Mouse (Mus musculus) limb, embryonic 15.5 days (tissue): ENCODE results near the gene Traf3ip3. TPM values are rescaled to one million over a fixed set of nuclear protein-coding genes. Genes with fewer than 3 reads are reported as not detected.

Source experiments
- ATAC-seq: fragments of 200-750 bp; cut with Nextera tagmentation; 2 replicates; pipeline ENCODE4 v1.8.0; 2017; ENCODE audit warnings: low read depth, moderate TSS enrichment; ENCODE audit not compliant: insufficient number of reproducible peaks, low FRiP score, low TSS enrichment
- H3K27ac ChIP-seq: fragments of 300-500 bp; sonication (generic); 2 replicates; pipeline ENCODE4 v1.5.1; 2015; ENCODE audit warnings: moderate library complexity, mild to moderate bottlenecking, inconsistent platforms
- H3K27me3 ChIP-seq: fragments of 300-500 bp; sonication (generic); 2 replicates; pipeline ENCODE4 v1.6.1; 2015; ENCODE audit warnings: inconsistent platforms
- H3K36me3 ChIP-seq: fragments of 300-500 bp; sonication (generic); 2 replicates; pipeline ENCODE4 v1.6.1; 2015; ENCODE audit warnings: inconsistent platforms
- H3K4me1 ChIP-seq: fragments of 300-500 bp; sonication (generic); 2 replicates; pipeline ENCODE4 v1.6.1; 2015; ENCODE audit warnings: inconsistent platforms
- H3K4me2 ChIP-seq: fragments of 300-500 bp; sonication (generic); 2 replicates; pipeline ENCODE4 v1.6.1; 2015; ENCODE audit warnings: mild to moderate bottlenecking, inconsistent platforms
- H3K4me3 ChIP-seq: fragments of 300-500 bp; sonication (generic); 2 replicates; pipeline ENCODE4 v1.5.1; 2015; ENCODE audit warnings: mild to moderate bottlenecking, inconsistent platforms
- H3K9ac ChIP-seq: fragments of 300-500 bp; sonication (generic); 2 replicates; pipeline ENCODE4 v1.6.1; 2015; ENCODE audit warnings: inconsistent platforms
- H3K9me3 ChIP-seq: fragments of 300-500 bp; sonication (generic); 2 replicates; pipeline ENCODE4 v1.6.1; 2016; ENCODE audit warnings: inconsistent platforms
- WGBS: fragments of 180-500 bp; shearing (Covaris S2); methylation state at CpG from one replicate; pipeline ENCODE4 v1.1.7; 2015; 5-methylcytosine and 5-hydroxymethylcytosine counted together
- polyA plus RNA-seq: library from polyadenylated mRNA; unstranded; fragments of >200 nt; fragmentation: Nextera tagmentation; extraction: Ambion mirVana; gene quantifications from 2 replicates; pipeline ENCODE4 v1.2.1, GENCODE M21; 2015

Traf3ip3 gene
- polyA plus RNA-seq, 1 experiment from 2014 or later: 16.3 TPM

DNA sequence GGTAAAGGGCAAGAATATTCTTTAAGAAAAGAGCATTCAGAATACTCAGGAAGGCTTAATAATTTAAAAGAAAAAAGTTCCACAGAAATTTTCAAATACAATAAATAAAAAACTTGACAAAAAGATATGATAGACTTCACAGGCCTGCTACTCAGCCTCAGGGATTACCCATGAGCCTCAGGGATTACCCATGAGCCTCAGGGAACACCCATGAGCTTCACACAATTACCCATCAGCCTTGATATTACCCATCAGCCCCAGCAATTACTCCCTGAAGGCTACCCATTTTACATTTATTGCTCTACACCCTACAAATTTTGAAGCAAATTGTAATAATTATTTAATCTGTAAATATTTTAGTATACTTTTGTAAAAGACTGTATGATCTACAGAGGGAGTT, 69.1 kb downstream of the Traf3ip3 start:
- Histone ChIP-seq H3K36me3 (peaks cover 8% of the 10 kb centered on the region), H3K4me3 (no peak overlapping the region), H3K27ac (no peak overlapping the region), H3K27me3 (no peaks in the 10 kb centered on the region), H3K9ac (no peak overlapping the region), H3K4me1 (peaks cover 12% of the 10 kb centered on the region), H3K9me3 (no peaks in the 10 kb centered on the region), H3K4me2 (no peak overlapping the region)
- ATAC-seq: no peak

DNA sequence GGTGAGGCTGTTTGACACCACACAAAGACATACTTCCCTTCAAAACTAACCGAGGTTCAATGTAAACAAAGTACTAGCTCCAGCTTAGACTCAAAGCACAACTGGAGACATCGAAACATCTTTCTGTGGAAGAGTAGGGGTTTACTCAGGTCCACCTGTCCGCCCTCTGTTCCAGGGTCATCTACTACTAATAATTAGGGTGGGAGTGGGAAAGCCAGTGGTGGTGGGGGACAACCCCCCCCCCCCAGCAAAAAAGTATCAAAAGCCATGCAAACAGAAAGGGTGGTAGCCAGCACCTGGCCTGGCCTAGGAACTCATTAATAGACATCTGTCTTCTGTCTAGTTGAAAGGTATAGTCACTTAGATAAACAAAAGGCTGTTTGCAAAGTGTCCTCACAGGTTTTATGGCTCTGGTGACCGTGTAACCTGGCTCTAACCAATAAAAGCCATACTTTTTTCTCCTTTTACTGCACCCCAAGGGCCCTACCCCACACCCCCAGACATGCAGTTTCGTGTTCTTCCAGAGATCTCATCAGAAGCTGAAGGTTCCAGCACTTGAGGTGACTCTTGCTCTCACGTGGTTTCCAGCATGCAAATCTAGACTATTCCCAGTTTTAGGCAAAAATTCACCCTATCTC, 70.1 kb downstream of the Traf3ip3 start:
- no peak for ATAC-seq
- Histone ChIP-seq H3K9me3 (no peaks in the 10 kb centered on the region), H3K27ac (no peak overlapping the region), H3K27me3 (no peaks in the 10 kb centered on the region), H3K4me1 (peaks cover 12% of the 10 kb centered on the region), H3K4me3 (no peak overlapping the region), H3K36me3 (peaks cover 18% of the 10 kb centered on the region), H3K9ac (no peak overlapping the region), H3K4me2 (no peak overlapping the region)
- 43% methylated on average over 6 of the region's 6 CpGs for WGBS

DNA sequence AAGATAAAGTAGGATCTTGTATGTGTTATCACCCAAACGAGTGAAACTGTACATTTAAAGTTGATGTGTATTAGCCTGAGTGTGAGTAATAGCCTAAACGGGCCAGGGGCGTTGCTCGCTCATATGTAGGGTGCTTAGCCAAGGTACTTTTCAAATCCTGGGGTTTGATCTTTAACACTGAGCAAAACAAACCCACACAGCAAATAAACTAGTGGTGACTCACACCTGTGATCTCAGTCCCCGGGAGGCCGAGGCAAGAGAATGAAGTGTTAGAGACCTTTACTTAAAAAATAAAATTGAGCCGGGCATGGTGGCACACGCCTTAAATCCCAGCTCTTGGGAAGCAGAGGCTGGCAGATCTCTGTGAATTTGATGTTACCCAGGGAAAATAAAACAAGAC, 70.7 kb downstream of the Traf3ip3 start:
- H3K4me2 ChIP-seq: 0 out of 2 replicates have a peak overlapping the region, but pooled peaks have one; percentile 49
- no peaks in the 10 kb centered on the region for H3K27me3 ChIP-seq
- no peak overlapping the region for H3K9ac ChIP-seq
- no peak for ATAC-seq
- peaks cover 12% of the 10 kb centered on the region for H3K4me1 ChIP-seq
- WGBS: 66% methylated on average over 8 of the region's 8 CpGs
- H3K36me3 ChIP-seq: peaks cover 19% of the 10 kb centered on the region
- peak overlapping the region; percentile 99; the same call in 1 of the 2 replicates for H3K4me3 ChIP-seq
- H3K9me3 ChIP-seq: no peaks in the 10 kb centered on the region
- no peak overlapping the region for H3K27ac ChIP-seq

DNA sequence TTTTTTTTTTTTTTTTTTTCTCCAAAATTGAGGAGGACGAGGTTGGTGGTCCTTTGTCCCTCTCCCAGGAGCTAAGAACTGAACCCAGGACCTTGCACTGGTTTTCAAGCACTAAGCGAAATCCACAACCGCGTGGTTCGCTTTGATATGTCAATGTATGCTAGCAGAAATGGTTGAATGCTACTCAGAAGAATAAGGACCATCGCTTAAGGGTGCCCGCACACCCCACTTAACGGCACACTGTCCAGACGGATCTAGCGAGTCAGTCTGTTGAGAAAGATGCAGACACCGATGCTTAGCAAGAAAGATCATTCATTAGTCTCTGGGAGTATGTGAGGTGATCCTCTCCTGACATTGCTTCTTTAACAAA, 71.1 kb downstream of the Traf3ip3 start:
- no peak for ATAC-seq
- H3K9ac ChIP-seq: no peak overlapping the region
- H3K27ac ChIP-seq: no peak overlapping the region
- WGBS: 24% methylated on average over 11 of the region's 11 CpGs
- H3K4me3 ChIP-seq: peak overlapping the region; percentile 99
- H3K9me3 ChIP-seq: no peaks in the 10 kb centered on the region
- peaks cover 19% of the 10 kb centered on the region for H3K36me3 ChIP-seq
- H3K4me1 ChIP-seq: peaks cover 12% of the 10 kb centered on the region
- peak overlapping the region; percentile 49 for H3K4me2 ChIP-seq
- no peaks in the 10 kb centered on the region for H3K27me3 ChIP-seq

DNA sequence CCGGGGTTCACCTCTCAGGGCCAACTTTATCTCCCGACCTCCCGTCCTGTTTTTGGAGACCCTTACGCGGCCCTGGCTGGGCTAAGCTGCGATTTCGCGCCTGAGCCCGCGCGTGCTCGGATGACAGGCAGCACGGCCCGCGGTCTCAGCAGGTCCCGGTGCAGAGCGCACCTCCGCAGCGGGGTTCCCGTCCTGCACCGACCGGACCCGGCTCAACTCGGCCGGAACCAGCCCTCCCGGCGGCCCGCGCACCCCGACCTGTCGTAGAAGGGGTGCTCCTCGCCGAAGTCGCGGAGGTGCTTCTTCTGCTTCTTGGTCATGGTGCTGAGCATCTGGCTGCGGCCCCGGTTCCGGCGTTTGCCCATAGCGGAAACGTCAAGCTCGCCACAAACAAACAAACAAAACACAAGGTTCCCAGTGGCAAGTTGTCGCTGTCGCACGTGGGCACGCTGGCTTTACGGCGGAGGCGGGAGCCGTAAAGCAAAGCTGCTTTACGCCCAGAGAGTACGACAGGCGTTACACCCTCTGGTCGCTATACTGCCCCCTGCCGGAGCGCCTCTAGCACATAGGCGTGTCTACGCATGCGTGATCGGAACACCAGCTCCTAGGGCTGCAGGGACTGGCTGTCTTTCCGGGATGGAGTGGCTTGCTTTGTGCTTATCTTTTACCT, 71.6 kb downstream of the Traf3ip3 start, which contains the start of gene Diexf:
TSS of gene Diexf (minus strand) at position 487 of the 670 bp plus-strand sequence.
- Histone ChIP-seq H3K4me3 (peak within 1 kb of the TSS; percentile 99), H3K9me3 (no peaks in the 10 kb centered on the region), H3K27ac (peak within 1 kb of the TSS; percentile 0; the same call in 1 of the 2 replicates), H3K36me3 (peaks cover 21% of the 10 kb centered on the region), H3K4me2 (peak within 1 kb of the TSS; percentile 63), H3K4me1 (peaks cover 12% of the 10 kb centered on the region), H3K27me3 (no peaks in the 10 kb centered on the region), H3K9ac (peak within 1 kb of the TSS; percentile 84)
- under 1% methylated on average over 60 of the region's 61 CpGs for WGBS
- ATAC-seq: peak; percentile 72

DNA sequence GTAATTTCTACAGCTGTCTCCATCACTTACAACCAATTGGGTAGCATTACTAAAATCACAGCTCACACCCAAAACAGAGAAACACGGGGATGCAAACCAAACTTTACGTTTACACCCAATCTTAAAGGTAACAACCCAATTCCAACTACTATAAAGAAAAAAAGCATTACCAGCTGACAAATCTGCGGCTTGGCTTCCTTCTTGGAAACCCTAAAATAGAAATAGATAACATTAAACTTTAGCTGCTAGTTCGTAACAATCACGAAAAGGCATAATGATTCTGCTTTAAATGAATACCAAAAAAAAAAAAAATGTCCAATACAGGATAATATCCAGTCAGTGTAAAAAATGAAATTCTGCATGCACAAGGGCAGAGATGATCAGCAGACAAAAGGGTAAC, 72.2 kb downstream of the Traf3ip3 start:
- WGBS: 21% methylated on average over 5 of the region's 5 CpGs
- H3K4me3 ChIP-seq: peak overlapping the region; percentile 99
- ATAC-seq: no peak
- peak overlapping the region; percentile 84 for H3K9ac ChIP-seq
- peak overlapping the region; percentile 63 for H3K4me2 ChIP-seq
- H3K4me1 ChIP-seq: peaks cover 12% of the 10 kb centered on the region
- H3K36me3 ChIP-seq: peaks cover 26% of the 10 kb centered on the region
- H3K27ac ChIP-seq: no peak overlapping the region
- H3K27me3 ChIP-seq: no peaks in the 10 kb centered on the region
- H3K9me3 ChIP-seq: no peaks in the 10 kb centered on the region

DNA sequence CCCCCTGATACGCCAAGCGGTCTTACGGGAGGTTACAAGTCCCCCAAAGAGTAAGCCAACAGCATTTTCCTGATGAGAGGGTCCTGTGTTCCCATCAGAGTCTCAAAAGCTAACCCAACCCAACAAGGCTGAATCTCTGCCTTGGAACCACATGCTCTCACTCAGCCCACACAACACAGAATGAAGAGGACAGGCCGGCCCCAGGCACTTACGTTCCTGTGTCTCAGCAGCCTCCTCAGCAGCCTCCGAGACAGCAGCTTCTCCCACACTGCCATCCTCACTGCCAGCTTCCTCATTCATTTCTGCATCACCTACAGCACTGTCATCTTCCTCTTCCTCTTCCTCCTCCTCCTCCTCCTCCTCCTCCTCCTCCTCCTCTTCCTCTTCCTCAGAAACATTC, 73.4 kb downstream of the Traf3ip3 start:
- no peaks in the 10 kb centered on the region for H3K9me3 ChIP-seq
- H3K4me1 ChIP-seq: peaks cover 12% of the 10 kb centered on the region
- 92% methylated on average over 6 of the region's 6 CpGs for WGBS
- no peak for ATAC-seq
- H3K27ac ChIP-seq: no peak overlapping the region
- H3K4me3 ChIP-seq: no peak overlapping the region
- no peak overlapping the region for H3K4me2 ChIP-seq
- H3K27me3 ChIP-seq: no peaks in the 10 kb centered on the region
- peaks cover 37% of the 10 kb centered on the region for H3K36me3 ChIP-seq
- no peak overlapping the region for H3K9ac ChIP-seq

DNA sequence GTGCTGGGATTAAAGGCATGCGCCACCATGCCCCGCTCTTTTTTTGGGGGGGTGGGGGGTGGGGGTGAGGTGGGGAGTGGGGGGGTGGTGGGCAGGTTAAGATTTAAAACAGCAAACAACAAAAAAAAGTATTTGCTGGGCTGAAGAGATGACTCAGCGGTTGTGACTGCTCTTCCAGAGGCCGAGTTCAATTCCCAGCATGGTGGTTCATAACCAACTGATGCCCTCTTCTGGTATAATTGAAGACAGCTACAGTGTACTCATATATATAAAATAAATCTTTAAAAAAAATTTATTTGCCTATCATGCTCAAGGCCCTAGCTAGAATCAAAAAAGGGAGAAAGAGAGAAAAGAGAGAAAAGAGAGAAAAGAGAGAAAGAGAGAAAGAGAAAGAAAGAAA, 75.7 kb downstream of the Traf3ip3 start:
- Histone ChIP-seq H3K4me3 (no peak overlapping the region), H3K9ac (no peak overlapping the region), H3K36me3 (peaks cover 59% of the 10 kb centered on the region), H3K27ac (no peak overlapping the region), H3K4me1 (peaks cover 11% of the 10 kb centered on the region), H3K9me3 (no peaks in the 10 kb centered on the region), H3K27me3 (no peaks in the 10 kb centered on the region), H3K4me2 (no peak overlapping the region)
- ATAC-seq: no peak
- WGBS: 79% methylated on average over 4 of the region's 4 CpGs

Other genes starting within 250 kb of the Traf3ip3 start
- gene Syt14, start 165.9 kb downstream of the Traf3ip3 start, polyA plus RNA-seq: 0.97 and 1.5 TPM in 2 replicates
- gene Diexf, start 71.4 kb downstream of the Traf3ip3 start, polyA plus RNA-seq: 7.3 and 10.3 TPM in 2 replicates
- gene Irf6, start 48.6 kb downstream of the Traf3ip3 start, polyA plus RNA-seq: 50.1 and 56.9 TPM in 2 replicates
- gene A130010J15Rik, start 33.7 kb downstream of the Traf3ip3 start, polyA plus RNA-seq: 16.5 and 18.1 TPM in 2 replicates
- gene Lamb3, start 6.0 kb upstream of the Traf3ip3 start, polyA plus RNA-seq: 8.6 and 11.1 TPM in 2 replicates
- gene Hsd11b1, start 62.4 kb upstream of the Traf3ip3 start, polyA plus RNA-seq: 6.8 and 10.3 TPM in 2 replicates
- 26.5 and 43.2 TPM in 2 replicates for gene G0s2, start 71.5 kb upstream of the Traf3ip3 start, polyA plus RNA-seq
- gene Camk1g, start 168.6 kb upstream of the Traf3ip3 start, polyA plus RNA-seq: 7.4 and 7.8 TPM in 2 replicates